8 mouse cellular contexts compared by ENCODE assay signal in genomic region chr11:53858761-53859580, GRCm38 (mm10). TPM values are rescaled to one million over a fixed set of nuclear protein-coding genes. Genes with fewer than 3 reads are reported as not detected.
DNase-seq lines count a peak whose midpoint lies in the region; ATAC-seq and TF ChIP-seq lines count a peak whose summit lies in the region.
"Not testable (repeated sequence)": the region's sequence is repeated elsewhere in the genome, so short reads cannot be mapped to it uniquely, and the experiment has no call there.

Gm12216 (minus strand) TSS chr11:53859256.

- peak within 1 kb of the TSS; percentile 25; the same call in 1 of the 2 replicates for H3K9ac ChIP-seq in forebrain, embryonic 15.5 days (replicated peaks)
- H3K9ac ChIP-seq in lung, embryonic 15.5 days = peak within 1 kb of the TSS; percentile 65
- H3K9ac ChIP-seq in neural tube, embryonic 11.5 days (ENCODE audit: low read length) = peak within 1 kb of the TSS; percentile 44

- intact Hi-C loops in heart, postnatal 36 days (cut with DNase I) = loop anchor here (10.0 kb wide), 1 partner anchor 394 kb away; no protein-coding TSS in a partner anchor

- TF ChIP-seq CTCF in testis, adult 2 months (IDR thresholded peaks at IDR 0.05; ENCODE audit: control insufficient read depth, insufficient read depth, insufficient replicate concordance, low read depth, low read length) = not testable (repeated sequence)

- not testable (repeated sequence) for H3K27me3 ChIP-seq in forebrain, embryonic 15.5 days; lung, embryonic 15.5 days; neural tube, embryonic 11.5 days (ENCODE audit: control insufficient read depth, insufficient read depth, low read length); testis, adult 2 months (ENCODE audit: control insufficient read depth, insufficient read depth, low read length)

- not testable (repeated sequence) for TF ChIP-seq POLR2A in testis, adult 2 months (IDR thresholded peaks at IDR 0.05; ENCODE audit: control insufficient read depth, low read depth, low read length)

- H3K4me3 ChIP-seq in forebrain, embryonic 15.5 days = peak within 1 kb of the TSS; percentile 49
- peak within 1 kb of the TSS; percentile 64 for H3K4me3 ChIP-seq in lung, embryonic 15.5 days
- H3K4me3 ChIP-seq in neural tube, embryonic 11.5 days (ENCODE audit: low read depth, low read length) = peak within 1 kb of the TSS; percentile 34
- H3K4me3 ChIP-seq in testis, adult 2 months (ENCODE audit: control insufficient read depth, low read depth, low read length) = peak within 1 kb of the TSS; percentile 71

- not testable (repeated sequence) for H3K9me3 ChIP-seq in forebrain, embryonic 15.5 days; lung, embryonic 15.5 days; neural tube, embryonic 11.5 days (ENCODE audit: control insufficient read depth, low read length)

- H3K4me1 ChIP-seq in forebrain, embryonic 15.5 days; lung, embryonic 15.5 days; neural tube, embryonic 11.5 days (ENCODE audit: control insufficient read depth, insufficient read depth, low read length); testis, adult 2 months (ENCODE audit: control insufficient read depth, insufficient read depth, low read length): not testable (repeated sequence)

- peak; percentile 70; the same call in 1 of the 2 replicates for ATAC-seq in forebrain, embryonic 15.5 days (replicated peaks)
- ATAC-seq in lung, embryonic 15.5 days (ENCODE audit: borderline replicate concordance, extremely low read depth, low FRiP score, low TSS enrichment) = peak; percentile 77
- peak; percentile 27; the same call in 1 of the 2 replicates for ATAC-seq in neural tube, embryonic 11.5 days (ENCODE audit: insufficient read depth, low FRiP score, low TSS enrichment)

- peak; percentile 75 for DNase-seq in Muller cell, postnatal 12 days (ENCODE audit: inconsistent ontology term)
- peak; percentile 18 for DNase-seq in cerebellum, adult 9-10 months
- peak; percentile 54 to 67 for DNase-seq in heart, postnatal 36 days
- peak; percentile 59 for DNase-seq in kidney, postnatal 14 days
- DNase-seq in neural tube, embryonic 11.5 days (ENCODE audit: low spot score) = peak; percentile 50

- not testable (repeated sequence) for H3K36me3 ChIP-seq in forebrain, embryonic 15.5 days; lung, embryonic 15.5 days; neural tube, embryonic 11.5 days (ENCODE audit: control insufficient read depth, insufficient read depth, low read length); testis, adult 2 months (ENCODE audit: control insufficient read depth, insufficient read depth, low read length)

- H3K4me2 ChIP-seq in forebrain, embryonic 15.5 days (replicated peaks) = peak within 1 kb of the TSS; percentile 77
- peak within 1 kb of the TSS; percentile 84 for H3K4me2 ChIP-seq in lung, embryonic 15.5 days
- H3K4me2 ChIP-seq in neural tube, embryonic 11.5 days (ENCODE audit: low read depth) = peak within 1 kb of the TSS; percentile 49

- H3K27ac ChIP-seq in forebrain, embryonic 15.5 days (replicated peaks); neural tube, embryonic 11.5 days (ENCODE audit: low read depth, low read length); testis, adult 2 months (ENCODE audit: control insufficient read depth, insufficient read depth, low read depth, low read length): not testable (repeated sequence)
- H3K27ac ChIP-seq in lung, embryonic 15.5 days = peak within 1 kb of the TSS; percentile 29; the same call in 1 of the 2 replicates

- WGBS in forebrain, embryonic 15.5 days = 11% methylated on average over 44 of the region's 50 CpGs
- WGBS in lung, embryonic 15.5 days = 10% methylated on average over 44 of the region's 50 CpGs
- WGBS in neural tube, embryonic 11.5 days = 16% methylated on average over 38 of the region's 50 CpGs

RNA-seq across cellular contexts. Expression of gene Gm12216, which starts in this region (rescaled TPM):
- polyA plus RNA-seq in forebrain, embryonic 15.5 days (2015; fragmentation: Nextera tagmentation; extraction: Ambion mirVana) = 0.28 TPM in 1 of 2 replicates, not detected in the other
- 1 to 10 TPM; 1.6 TPM for total RNA-seq in heart, postnatal 36 days (2021)
- 1.0 and 2.5 TPM in 2 replicates for polyA plus RNA-seq in lung, embryonic 15.5 days (2015; fragmentation: Nextera tagmentation; extraction: Ambion mirVana)
- not detected in 2 replicates for polyA plus RNA-seq in neural tube, embryonic 11.5 days (2014; fragmentation: Nextera tagmentation; extraction: Ambion mirVana)
- 0.91 and 0.93 TPM in 2 replicates for polyA plus RNA-seq in testis, adult 2 months (2012; rRNA removed)

Comparison
In these comparisons a context has a peak if more than half of its experiments do, and no peak if none do; other contexts are left out.
1. Peak in ATAC-seq, H3K4me3 ChIP-seq, H3K9ac ChIP-seq and H3K4me2 ChIP-seq in forebrain, embryonic 15.5 days; RNA of the gene not detected or under 1 TPM.
2. Peak in DNase-seq, ATAC-seq, H3K4me3 ChIP-seq, H3K9ac ChIP-seq and H3K4me2 ChIP-seq in neural tube, embryonic 11.5 days; RNA of the gene not detected or under 1 TPM.
3. DNase-seq: peak in every context shown above with its lines; median percentile 75 in Muller cell, postnatal 12 days; 60 in heart, postnatal 36 days; 59 in kidney, postnatal 14 days; 50 in neural tube, embryonic 11.5 days; 18 in cerebellum, adult 9-10 months.
4. ATAC-seq: peak in every context shown above with its lines; median percentile 77 in lung, embryonic 15.5 days; 70 in forebrain, embryonic 15.5 days; 27 in neural tube, embryonic 11.5 days.